Mouse (Mus musculus) MEL (cell line): ENCODE measurements around the gene Metap2. TPM values are rescaled to one million over a fixed set of nuclear protein-coding genes. Genes with fewer than 3 reads are reported as not detected.

Source experiments
- DNase-seq: peaks from one replicate; pipeline ENCODE4 v3.0.0; 2011; ENCODE audit warnings: low read depth, low spot score
- H3K27ac ChIP-seq: 2 replicates; pipeline ENCODE4 v1.5.1; 2012; ENCODE audit warnings: low read depth, mild to moderate bottlenecking, control low read depth, low read length, moderate library complexity; ENCODE audit not compliant: control insufficient read depth
- H3K27me3 ChIP-seq, 2 experiments: fragments of 150-350 bp in 1 of 2; sonication (generic) in 1 of 2; 2 replicates each; pipeline ENCODE4 v1.6.1; 2012; ENCODE audit warnings: low read length in 2 of 2, mild to moderate bottlenecking in 2 of 2, improper control_type of control experiment in 1 of 2, moderate library complexity in 1 of 2; ENCODE audit not compliant: insufficient read depth in 2 of 2, control insufficient read depth in 1 of 2
- H3K36me3 ChIP-seq, 2 experiments: 2 replicates each; pipeline ENCODE4 v1.6.1; 2012 to 2014; ENCODE audit warnings: low read length in 2 of 2, improper control_type of control experiment in 1 of 2, inconsistent platforms in 1 of 2, mild to moderate bottlenecking in 1 of 2; ENCODE audit not compliant: insufficient read depth in 2 of 2, control insufficient read depth in 1 of 2
- H3K4me1 ChIP-seq, 2 experiments: fragments of 150-350 bp in 1 of 2; sonication (generic) in 1 of 2; 2 replicates each; pipeline ENCODE4 v1.6.1; 2012; ENCODE audit warnings: low read length in 2 of 2, improper control_type of control experiment in 1 of 2, mild to moderate bottlenecking in 1 of 2; ENCODE audit not compliant: insufficient read depth in 2 of 2, control insufficient read depth in 1 of 2
- H3K4me3 ChIP-seq, 2 experiments: fragments of 150-350 bp in 1 of 2; sonication (generic) in 1 of 2; 2 replicates each; pipeline ENCODE4 v1.5.1; 2012; ENCODE audit warnings: low read depth in 2 of 2, low read length in 2 of 2, mild to moderate bottlenecking in 2 of 2, moderate library complexity in 2 of 2, control low read depth in 1 of 2, improper control_type of control experiment in 1 of 2; ENCODE audit not compliant: control insufficient read depth in 1 of 2, insufficient read depth in 1 of 2
- H3K79me2 ChIP-seq: 2 replicates; pipeline ENCODE4 v1.6.1; 2012; ENCODE audit warnings: mild to moderate bottlenecking, low read length, moderate library complexity; ENCODE audit not compliant: control insufficient read depth, poor library complexity, insufficient read depth
- H3K9ac ChIP-seq: 2 replicates; pipeline ENCODE4 v1.6.1; 2012; ENCODE audit warnings: low read depth, mild to moderate bottlenecking, control low read depth, low read length, moderate library complexity; ENCODE audit not compliant: control insufficient read depth, poor library complexity, severe bottlenecking
- H3K9me3 ChIP-seq: fragments of 150-350 bp; sonication (generic); replicated peaks from 2 replicates; pipeline ENCODE4 v1.6.1; 2012; ENCODE audit warnings: mild to moderate bottlenecking, low read length, improper control_type of control experiment, moderate library complexity; ENCODE audit not compliant: insufficient read depth
- E2F4 ChIP-seq: IDR thresholded peaks from 2 replicates; pipeline ENCODE4 v1.6.1; 2011; ENCODE audit warnings: low read depth, low read length, improper control_type of control experiment, borderline replicate concordance
- EP300 ChIP-seq, 2 experiments: IDR thresholded peaks; 2 replicates each; pipeline ENCODE4 v1.6.1; 2011; ENCODE audit warnings: improper control_type of control experiment in 2 of 2, low read length in 2 of 2, low read depth in 1 of 2, mild to moderate bottlenecking in 1 of 2
- KAT2A ChIP-seq: conservative IDR thresholded peaks from 2 replicates; pipeline ENCODE4 v1.6.1; 2012; ENCODE audit warnings: low read depth, low read length, improper control_type of control experiment, inconsistent platforms
- NRF1 ChIP-seq: IDR thresholded peaks from 2 replicates; pipeline ENCODE4 v1.6.1; 2014; ENCODE audit warnings: low read depth, mild to moderate bottlenecking, inconsistent platforms, low read length, improper control_type of control experiment, moderate library complexity; ENCODE audit not compliant: poor library complexity, insufficient read depth, severe bottlenecking
- POLR2A ChIP-seq, 2 experiments: IDR thresholded peaks; 2 replicates each; pipeline ENCODE4 v1.6.1; 2011 to 2012; ENCODE audit warnings: low read length in 2 of 2, mild to moderate bottlenecking in 2 of 2, control low read depth in 1 of 2, improper control_type of control experiment in 1 of 2, low read depth in 1 of 2, moderate library complexity in 1 of 2; ENCODE audit not compliant: control insufficient read depth in 1 of 2, insufficient read depth in 1 of 2, poor library complexity in 1 of 2
- POLR2AphosphoS5 ChIP-seq: IDR thresholded peaks from 2 replicates; pipeline ENCODE4 v1.6.1; 2012; ENCODE audit warnings: low read depth, borderline replicate concordance, mild to moderate bottlenecking, inconsistent platforms, low read length, moderate library complexity, mixed read lengths
- RAD21 ChIP-seq: IDR thresholded peaks from 2 replicates; pipeline ENCODE4 v1.6.1; 2011; ENCODE audit warnings: mild to moderate bottlenecking, low read depth, low read length, improper control_type of control experiment
- USF1 ChIP-seq: IDR thresholded peaks from 2 replicates; pipeline ENCODE4 v1.6.1; 2014; ENCODE audit warnings: low read depth, mild to moderate bottlenecking, inconsistent platforms, low read length, improper control_type of control experiment, moderate library complexity
- polyA plus RNA-seq, 2 experiments: library from polyadenylated mRNA; stranded (reverse) in 1 of 2; unstranded in 1 of 2; fragments of >175 nt in 1 of 2; fragments of >200 nt in 1 of 2; gene quantifications; 2 replicates each; pipeline versions ENCODE4 v1.2.1 to v1.2.4; 2012; ENCODE audit warnings: low replicate concordance in 2 of 2, low read depth in 1 of 2; ENCODE audit not compliant: insufficient read length in 2 of 2, insufficient read depth in 1 of 2, missing spikeins in 1 of 2
- total RNA-seq: library from RNA; depleted of rRNA; stranded (reverse); fragments of 300-350 nt; gene quantifications from 2 replicates; pipeline ENCODE4 v1.2.3, GENCODE M21; 2012

The Metap2 gene
- total and polyA plus RNA-seq, 3 experiments = 326 to 2,567 (median 921) TPM

GRCm38 (mm10) chr10:93831730-93832574 is 64.9 kb downstream of the Metap2 start:
- Histone ChIP-seq H3K9ac (no peak overlapping the region), H3K4me1 (no peaks in the 10 kb centered on the region; a peak in 1 of 4 replicates), H3K27ac (no peak overlapping the region), H3K4me3 (no peak overlapping the region), H3K27me3 (peaks cover 11 to 27% of the 10 kb centered on the region in 2 experiments), H3K36me3 (peaks cover 0 to 3% of the 10 kb centered on the region in 2 experiments; a peak in 1 of 4 replicates), H3K79me2 (no peaks in the 10 kb centered on the region), H3K9me3 (no peaks in the 10 kb centered on the region)
- no peak for DNase-seq
- TF ChIP-seq EP300 (IDR thresholded peaks at IDR 0.05; ENCODE audit: low read depth in 1 of 2, low read length in 2 of 2) = no peak
- TF ChIP-seq RAD21 = no peak
- TF ChIP-seq USF1 = no peak
- no peak for TF ChIP-seq POLR2AphosphoS5
- TF ChIP-seq POLR2A (IDR thresholded peaks at IDR 0.05; ENCODE audit: control insufficient read depth in 1 of 2, insufficient read depth in 1 of 2, low read depth in 1 of 2, low read length in 2 of 2, poor library complexity in 1 of 2) = no peak
- no peak for TF ChIP-seq NRF1
- no peak for TF ChIP-seq E2F4
- TF ChIP-seq KAT2A = no peak

- no peaks in the 10 kb centered on the region for H3K9me3 ChIP-seq
- H3K4me1 ChIP-seq = no peaks in the 10 kb centered on the region; a peak in 1 of 4 replicates
- H3K27ac ChIP-seq = no peak within 1 kb of the TSS
- peaks cover 11 to 27% of the 10 kb centered on the region in 2 experiments for H3K27me3 ChIP-seq
- no peaks in the 10 kb centered on the region for H3K79me2 ChIP-seq
- no peak within 1 kb of the TSS for H3K4me3 ChIP-seq
- no peak within 1 kb of the TSS for H3K9ac ChIP-seq
- DNase-seq = no peak
- peaks cover 0 to 5% of the 10 kb centered on the region in 2 experiments; a peak in 1 of 4 replicates for H3K36me3 ChIP-seq
- TF ChIP-seq USF1 = no peak
Observed at GRCm38 (mm10) chr10:93830931-93831729, 65.8 kb downstream of the Metap2 start, which contains the start of gene Usp44. Gene Usp44 (plus strand): TSS chr10:93831555.
